Mouse (Mus musculus): ENCODE measurements around the gene Mtch1.

GRCm38 (mm10) chr17:29385746-29386145 is 38.0 kb upstream of the Mtch1 start:
- TF ChIP-seq CTCF (IDR thresholded peaks at IDR 0.05; ENCODE audit: low read depth) (no peak), EP300 (IDR thresholded peaks at IDR 0.05; ENCODE audit: low read depth) (no peak)
